Mouse (Mus musculus) limb, embryonic 15.5 days (tissue): ENCODE data around the gene Rhox2h. TPM values are rescaled to one million over a fixed set of nuclear protein-coding genes. Genes with fewer than 3 reads are reported as not detected.
"Not testable (repeated sequence)": the region's sequence is repeated elsewhere in the genome, so short reads cannot be mapped to it uniquely, and the experiment has no call there.

Experiments
- ATAC-seq: fragments of 200-750 bp; cut with Nextera tagmentation; 2 replicates; pipeline ENCODE4 v1.8.0; 2017; ENCODE audit warnings: low read depth, moderate TSS enrichment; ENCODE audit not compliant: insufficient number of reproducible peaks, low FRiP score, low TSS enrichment
- H3K27ac ChIP-seq: fragments of 300-500 bp; sonication (generic); 2 replicates; pipeline ENCODE4 v1.5.1; 2015; ENCODE audit warnings: moderate library complexity, mild to moderate bottlenecking, inconsistent platforms
- H3K27me3 ChIP-seq: fragments of 300-500 bp; sonication (generic); 2 replicates; pipeline ENCODE4 v1.6.1; 2015; ENCODE audit warnings: inconsistent platforms
- H3K36me3 ChIP-seq: fragments of 300-500 bp; sonication (generic); 2 replicates; pipeline ENCODE4 v1.6.1; 2015; ENCODE audit warnings: inconsistent platforms
- H3K4me1 ChIP-seq: fragments of 300-500 bp; sonication (generic); 2 replicates; pipeline ENCODE4 v1.6.1; 2015; ENCODE audit warnings: inconsistent platforms
- H3K4me2 ChIP-seq: fragments of 300-500 bp; sonication (generic); 2 replicates; pipeline ENCODE4 v1.6.1; 2015; ENCODE audit warnings: mild to moderate bottlenecking, inconsistent platforms
- H3K4me3 ChIP-seq: fragments of 300-500 bp; sonication (generic); 2 replicates; pipeline ENCODE4 v1.5.1; 2015; ENCODE audit warnings: mild to moderate bottlenecking, inconsistent platforms
- H3K9ac ChIP-seq: fragments of 300-500 bp; sonication (generic); 2 replicates; pipeline ENCODE4 v1.6.1; 2015; ENCODE audit warnings: inconsistent platforms
- H3K9me3 ChIP-seq: fragments of 300-500 bp; sonication (generic); 2 replicates; pipeline ENCODE4 v1.6.1; 2016; ENCODE audit warnings: inconsistent platforms
- WGBS: fragments of 180-500 bp; shearing (Covaris S2); methylation state at CpG from one replicate; pipeline ENCODE4 v1.1.7; 2015; 5-methylcytosine and 5-hydroxymethylcytosine counted together
- polyA plus RNA-seq: library from polyadenylated mRNA; unstranded; fragments of >200 nt; fragmentation: Nextera tagmentation; extraction: Ambion mirVana; gene quantifications from 2 replicates; pipeline ENCODE4 v1.2.1, GENCODE M21; 2015

The Rhox2h gene
- not detected in 2 replicates for polyA plus RNA-seq

DNA sequence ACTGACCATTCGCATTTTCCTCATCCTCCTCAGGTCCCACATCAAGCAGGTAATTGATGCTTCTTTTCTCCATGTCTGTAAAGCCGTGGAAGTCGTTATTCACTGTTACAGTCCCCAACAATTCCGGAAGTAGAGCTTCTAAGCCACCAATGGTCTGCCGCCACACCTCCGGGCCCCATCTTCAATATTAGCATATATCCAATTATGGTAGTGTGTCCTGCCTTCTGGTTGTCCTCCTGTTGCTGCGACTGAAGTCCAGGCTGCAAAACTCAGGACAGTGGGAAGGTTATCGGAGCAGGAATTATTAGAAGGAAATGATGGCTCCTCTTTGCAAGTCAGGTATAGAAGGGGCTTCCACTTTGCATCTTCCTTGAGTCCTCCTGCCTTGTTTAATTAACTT is at the start of gene Rhox2h:
Gene Rhox2h (minus strand): TSS at position 101 of the 400 bp plus-strand sequence.
- not testable (repeated sequence) for H3K9ac ChIP-seq, H3K4me1 ChIP-seq, H3K27ac ChIP-seq, H3K27me3 ChIP-seq, H3K4me2 ChIP-seq, H3K4me3 ChIP-seq, ATAC-seq, H3K9me3 ChIP-seq, H3K36me3 ChIP-seq
- 86% methylated on average over 8 of the region's 8 CpGs for WGBS

DNA sequence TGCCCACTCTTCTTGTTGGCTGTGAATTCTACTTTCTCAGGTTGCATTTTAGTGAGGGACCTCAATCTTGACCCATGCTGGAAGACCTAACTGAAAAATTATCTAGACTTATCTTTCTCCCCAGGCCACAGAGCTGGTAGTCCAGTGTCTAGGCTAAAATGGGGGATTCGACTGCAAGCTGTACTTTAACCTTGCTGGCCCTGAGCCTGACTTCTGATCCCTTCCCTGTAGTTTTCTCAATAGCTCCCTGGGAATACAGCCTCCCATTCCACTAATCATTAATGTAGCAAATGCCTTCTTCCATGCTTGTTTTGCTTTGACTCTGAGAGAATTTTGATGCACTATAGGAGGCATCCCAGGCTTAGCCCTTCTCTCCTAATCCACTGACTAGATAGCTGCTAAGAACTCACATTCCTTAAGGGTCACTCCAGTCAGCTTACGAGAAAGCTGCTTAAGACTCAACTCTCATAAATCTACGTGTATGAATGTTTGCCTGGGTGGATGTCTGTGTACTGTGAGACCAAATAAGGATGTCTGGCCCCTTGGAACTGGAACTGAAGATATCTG is 28.8 kb upstream of the Rhox2h start:
- ATAC-seq: no peak

DNA sequence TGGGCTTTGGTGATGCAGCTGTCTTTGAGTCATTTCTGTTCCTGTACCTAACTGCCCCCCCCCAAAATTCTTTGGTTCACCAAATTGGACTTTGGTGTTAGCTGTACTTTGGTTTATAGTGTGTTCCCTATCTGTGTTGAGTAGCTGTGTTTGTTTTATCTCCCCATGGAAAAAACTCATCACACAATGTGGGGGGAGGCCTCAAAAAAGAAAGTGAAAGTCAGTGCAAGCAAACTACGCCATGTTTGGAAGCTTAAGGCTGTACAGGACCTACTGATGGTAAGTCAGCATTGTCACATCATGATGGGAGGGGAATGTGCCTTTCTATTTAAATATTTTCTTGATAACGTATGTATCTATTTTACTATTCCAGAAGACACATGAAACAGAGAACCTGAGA is 19.2 kb upstream of the Rhox2h start:
- Histone ChIP-seq H3K9ac (no peak overlapping the region), H3K4me3 (no peak overlapping the region), H3K36me3 (no peaks in the 10 kb centered on the region), H3K27ac (no peak overlapping the region), H3K9me3 (no peaks in the 10 kb centered on the region), H3K4me2 (no peak overlapping the region), H3K4me1 (no peaks in the 10 kb centered on the region), H3K27me3 (no peaks in the 10 kb centered on the region)
- WGBS: 76% methylated on average over 2 of the region's 2 CpGs
- ATAC-seq: no peak

More for the DNA sequence above, 28.8 kb upstream of the Rhox2h start:
- Histone ChIP-seq H3K4me2 (no peak overlapping the region), H3K27ac (no peak overlapping the region), H3K9ac (no peak overlapping the region), H3K9me3 (no peaks in the 10 kb centered on the region), H3K27me3 (no peaks in the 10 kb centered on the region), H3K36me3 (no peaks in the 10 kb centered on the region), H3K4me1 (no peaks in the 10 kb centered on the region), H3K4me3 (no peak overlapping the region)
- WGBS: 74% methylated on average over 3 of the region's 3 CpGs

DNA sequence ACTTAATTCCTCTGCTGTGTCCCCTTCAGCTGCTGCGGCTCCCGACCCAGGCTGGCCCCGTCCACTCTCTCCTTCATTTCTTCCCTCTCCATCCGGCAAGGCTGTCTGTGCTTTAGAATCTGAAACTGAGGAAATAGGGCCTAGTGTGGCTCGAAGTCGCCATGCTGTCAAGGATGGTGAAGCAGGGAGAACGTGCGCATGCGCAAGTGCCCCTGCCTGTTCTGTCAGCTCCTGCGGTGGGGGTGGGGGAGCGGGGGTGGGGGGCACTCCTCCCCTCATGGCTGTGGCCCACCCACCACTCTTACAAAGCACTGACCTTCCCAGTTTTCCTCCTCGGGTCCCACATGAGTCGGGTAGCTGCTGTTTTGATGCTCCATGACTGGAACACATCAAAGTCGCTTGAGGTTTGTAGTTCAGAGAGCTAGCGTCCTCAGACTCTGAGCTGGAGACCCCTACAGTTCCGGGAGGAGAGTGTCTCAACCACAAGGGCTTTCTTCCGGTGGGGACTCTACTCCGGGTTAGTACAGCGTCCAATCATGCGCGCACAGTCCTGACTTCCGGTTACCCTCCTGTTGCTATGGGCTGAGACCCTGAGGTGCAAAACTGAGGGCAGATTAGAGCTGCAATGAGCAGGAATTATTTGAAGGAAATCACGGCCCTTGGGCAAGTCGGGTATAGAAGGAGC is 10.1 kb upstream of the Rhox2h start:
- no peaks in the 10 kb centered on the region for H3K9me3 ChIP-seq
- H3K4me2 ChIP-seq: no peak overlapping the region
- H3K4me3 ChIP-seq: no peak overlapping the region
- H3K9ac ChIP-seq: no peak overlapping the region
- no peak overlapping the region for H3K27ac ChIP-seq
- H3K4me1 ChIP-seq: no peaks in the 10 kb centered on the region
- ATAC-seq: no peak
- no peaks in the 10 kb centered on the region for H3K36me3 ChIP-seq
- 85% methylated on average over 24 of the region's 24 CpGs for WGBS
- no peaks in the 10 kb centered on the region for H3K27me3 ChIP-seq

DNA sequence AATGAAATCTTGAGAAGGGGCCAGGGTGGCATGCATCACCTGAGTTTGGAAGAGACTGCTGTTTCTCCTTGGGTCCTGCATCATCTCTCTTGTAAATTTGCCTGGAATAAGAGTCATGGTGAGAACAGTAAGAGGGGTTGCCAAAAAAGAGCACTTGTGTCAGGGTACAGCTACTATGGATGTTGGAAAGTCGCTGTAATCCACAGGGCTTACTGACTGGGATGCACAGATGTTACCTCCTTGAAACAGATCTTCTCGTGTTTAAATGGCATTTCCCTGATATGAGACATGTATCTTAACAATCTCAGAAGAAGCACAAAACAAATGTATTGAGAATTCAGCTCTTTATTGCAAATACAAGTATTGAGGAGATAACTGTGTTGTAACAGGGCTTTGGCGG is 4.4 kb downstream of the Rhox2h start, which contains the start of gene Rhox3h:
Gene Rhox3h (minus strand): TSS at position 101 of the 400 bp plus-strand sequence.
- H3K9me3 ChIP-seq, H3K36me3 ChIP-seq, H3K4me3 ChIP-seq, H3K4me2 ChIP-seq, H3K4me1 ChIP-seq, H3K27me3 ChIP-seq, H3K9ac ChIP-seq, H3K27ac ChIP-seq, ATAC-seq: not testable (repeated sequence)
- WGBS: 100% methylated on average over 1 of the region's 3 CpGs

DNA sequence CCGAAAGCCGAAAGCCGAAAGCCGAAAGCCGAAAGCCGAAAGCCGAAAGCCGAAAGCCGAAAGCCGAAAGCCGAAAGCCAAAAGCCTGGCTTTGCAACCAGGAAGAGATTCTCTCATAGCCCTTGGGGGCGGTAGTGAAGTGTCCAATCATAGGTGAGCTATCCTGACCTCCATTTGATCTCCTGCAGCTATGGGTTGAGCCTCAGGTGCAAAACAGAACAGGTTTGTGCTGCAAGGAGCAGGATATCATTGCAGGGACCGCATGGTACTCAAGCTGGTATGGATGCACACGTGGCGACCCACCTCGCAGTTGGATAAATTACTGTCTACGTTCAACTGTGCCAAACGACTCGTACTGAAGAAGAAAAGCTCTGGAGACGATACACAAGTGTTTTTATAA is 21.9 kb downstream of the Rhox2h start, which contains the start of gene Rhox4g:
Gene Rhox4g (minus strand): TSS at position 101 of the 400 bp plus-strand sequence.
- H3K4me2 ChIP-seq, H3K4me1 ChIP-seq, H3K9ac ChIP-seq, H3K27ac ChIP-seq, H3K4me3 ChIP-seq, ATAC-seq, H3K9me3 ChIP-seq, H3K27me3 ChIP-seq, H3K36me3 ChIP-seq: not testable (repeated sequence)
- 93% methylated on average over 19 of the region's 20 CpGs for WGBS

DNA sequence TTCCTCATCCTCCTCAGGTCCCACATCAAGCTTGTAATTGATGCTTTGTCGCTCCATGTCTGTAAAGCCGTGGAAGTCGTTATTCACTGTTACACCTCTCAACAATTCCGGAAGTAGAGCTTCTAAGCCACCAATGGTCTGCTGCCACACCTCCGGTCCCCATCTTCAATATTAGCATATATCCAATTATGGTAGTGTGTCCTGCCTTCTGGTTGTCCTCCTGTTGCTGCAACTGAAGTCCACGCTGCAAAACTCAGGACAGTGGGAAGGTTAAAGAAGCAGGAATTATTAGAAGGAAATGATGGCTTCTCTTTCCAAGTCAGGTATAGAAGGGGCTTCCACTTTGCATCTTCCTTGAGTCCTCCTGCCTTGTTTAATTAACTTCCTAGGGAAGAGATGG is 29.7 kb downstream of the Rhox2h start, which contains the start of gene Rhox2g:
Gene Rhox2g (minus strand): TSS at position 101 of the 400 bp plus-strand sequence.
- WGBS: 86% methylated on average over 6 of the region's 6 CpGs
- not testable (repeated sequence) for H3K4me2 ChIP-seq, H3K4me3 ChIP-seq

DNA sequence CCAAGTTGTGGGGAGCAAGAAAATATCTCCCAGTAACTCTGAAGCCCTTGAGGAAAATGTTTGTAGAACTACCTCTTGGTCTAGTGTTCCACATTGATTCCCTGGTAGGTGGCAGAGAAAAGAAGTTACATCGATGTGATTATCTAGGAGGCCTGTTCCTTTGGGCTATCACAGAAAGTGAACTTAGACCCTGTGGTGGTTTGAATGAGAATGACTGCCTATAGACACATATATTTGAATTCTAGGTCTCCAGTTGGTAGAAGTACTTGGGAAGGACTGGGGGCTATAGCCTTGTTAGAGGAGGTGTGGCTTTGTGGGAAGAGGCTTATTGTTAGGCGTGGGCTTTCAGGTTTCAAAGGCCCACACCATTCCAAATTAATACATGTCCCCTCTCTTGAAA is 44.6 kb downstream of the Rhox2h start, which contains the start of gene Rhox3g:
Gene Rhox3g (minus strand): TSS at position 101 of the 400 bp plus-strand sequence.
- not testable (repeated sequence) for H3K9ac ChIP-seq, H3K4me2 ChIP-seq, H3K27me3 ChIP-seq, H3K36me3 ChIP-seq, H3K27ac ChIP-seq, H3K9me3 ChIP-seq, H3K4me1 ChIP-seq, H3K4me3 ChIP-seq, ATAC-seq
- WGBS: 77% methylated on average over 2 of the region's 2 CpGs

More for the DNA sequence above, 29.7 kb downstream of the Rhox2h start, which contains the start of gene Rhox2g:
- H3K27me3 ChIP-seq, ATAC-seq, H3K9ac ChIP-seq, H3K27ac ChIP-seq, H3K9me3 ChIP-seq, H3K36me3 ChIP-seq, H3K4me1 ChIP-seq: not testable (repeated sequence)

Other genes starting within 250 kb of the Rhox2h start
- gene Rhox4b, start 240.8 kb downstream of the Rhox2h start, polyA plus RNA-seq: 0.26 and 0.65 TPM in 2 replicates
- not detected in 2 replicates for gene Rhox2c, start 219.6 kb downstream of the Rhox2h start, polyA plus RNA-seq
- gene Rhox3c, start 214.7 kb downstream of the Rhox2h start, polyA plus RNA-seq: not detected in 2 replicates
- gene Rhox4c, start 192.9 kb downstream of the Rhox2h start, polyA plus RNA-seq: not detected in 2 replicates
- not detected in 2 replicates for gene Rhox2d, start 179.8 kb downstream of the Rhox2h start, polyA plus RNA-seq
- not detected in 2 replicates for gene Rhox4d, start 158.9 kb downstream of the Rhox2h start, polyA plus RNA-seq
- gene Rhox2e, start 142.8 kb downstream of the Rhox2h start, polyA plus RNA-seq: not detected in 2 replicates
- not detected in 2 replicates for gene Rhox3e, start 131.3 kb downstream of the Rhox2h start, polyA plus RNA-seq
- gene Rhox4e, start 115.9 kb downstream of the Rhox2h start, polyA plus RNA-seq: not detected in 2 replicates
- gene Rhox2f, start 101.9 kb downstream of the Rhox2h start, polyA plus RNA-seq: not detected in 2 replicates
- not detected in 2 replicates for gene Rhox3f, start 92.3 kb downstream of the Rhox2h start, polyA plus RNA-seq
- gene Rhox4f, start 65.6 kb downstream of the Rhox2h start, polyA plus RNA-seq: not detected in 2 replicates
- gene Rhox3g, start 44.7 kb downstream of the Rhox2h start, polyA plus RNA-seq: not detected in 2 replicates
- not detected in 2 replicates for gene Rhox2g, start 29.8 kb downstream of the Rhox2h start, polyA plus RNA-seq
- gene Rhox4g, start 21.9 kb downstream of the Rhox2h start, polyA plus RNA-seq: not detected in 2 replicates
- gene Rhox3h, start 4.5 kb downstream of the Rhox2h start, polyA plus RNA-seq: not detected in 2 replicates
- gene Rhox5, start 131.6 kb upstream of the Rhox2h start, polyA plus RNA-seq: 0.35 and 0.40 TPM in 2 replicates
- 0.41 and 0.78 TPM in 2 replicates for gene Rhox6, start 153.6 kb upstream of the Rhox2h start, polyA plus RNA-seq
- not detected in 2 replicates for gene Rhox7a, start 158.4 kb upstream of the Rhox2h start, polyA plus RNA-seq
- not detected in 2 replicates for gene Rhox8, start 205.7 kb upstream of the Rhox2h start, polyA plus RNA-seq
- gene Rhox7b, start 224.0 kb upstream of the Rhox2h start, polyA plus RNA-seq: not detected in 2 replicates
- gene Rhox9, start 228.5 kb upstream of the Rhox2h start, polyA plus RNA-seq: not detected in 2 replicates